13 mouse cellular contexts compared by ENCODE assay signal in genomic region chr7:16729563-16729962, GRCm38 (mm10). TPM values are rescaled to one million over a fixed set of nuclear protein-coding genes. Genes with fewer than 3 reads are reported as not detected.
DNase-seq lines count a peak whose midpoint lies in the region; ATAC-seq lines count a peak whose summit lies in the region.
"Not testable (repeated sequence)": the region's sequence is repeated elsewhere in the genome, so short reads cannot be mapped to it uniquely, and the experiment has no call there.
"Had no signal": no experiment of that assay in that cellular context is flagged by ENCODE, and none has a peak within 500 bp of the region (broad histone marks: within the 10 kb centered on the region; RNA-seq: fewer than 3 reads in every experiment).

No protein-coding gene starts in this region.

- peak overlapping the region; percentile 40 for H3K4me2 ChIP-seq in hindbrain, embryonic 15.5 days
- H3K4me2 ChIP-seq in liver, embryonic 15.5 days: peak overlapping the region; percentile 29
- H3K4me2 ChIP-seq in midbrain, embryonic 12.5 days (replicated peaks): peak overlapping the region; percentile 22; the same call in 1 of the 2 replicates
- peak overlapping the region; percentile 37 for H3K4me2 ChIP-seq in stomach, embryonic 16.5 days (ENCODE audit: low read depth, low read length)

- peak; percentile 41 for ATAC-seq in granulocyte monocyte progenitor cell, adult 5-6 weeks (replicated peaks; ENCODE audit: poor library complexity, severe bottlenecking)
- peak; percentile 54 for ATAC-seq in hindbrain, embryonic 15.5 days (ENCODE audit: low FRiP score, low read depth)
- not testable (repeated sequence) for ATAC-seq in liver, embryonic 15.5 days (ENCODE audit: insufficient read depth); midbrain, embryonic 12.5 days (ENCODE audit: low FRiP score, low read depth)
- peak; percentile 56; the same call in 1 of the 2 replicates for ATAC-seq in stomach, embryonic 16.5 days (ENCODE audit: insufficient read depth, low FRiP score)

- not testable (repeated sequence) for H3K36me3 ChIP-seq in hindbrain, embryonic 15.5 days; liver, embryonic 15.5 days (replicated peaks); midbrain, embryonic 12.5 days; stomach, embryonic 16.5 days (ENCODE audit: control insufficient read depth, insufficient read depth, low read length)

- H3K4me1 ChIP-seq in hindbrain, embryonic 15.5 days (replicated peaks); midbrain, embryonic 12.5 days; stomach, embryonic 16.5 days (ENCODE audit: control insufficient read depth, insufficient read depth, low read length): not testable (repeated sequence)
- peaks cover 16% of the 10 kb centered on the region for H3K4me1 ChIP-seq in liver, embryonic 15.5 days (replicated peaks)

- DNase-seq in ES-CJ7 (ENCODE audit: low read depth, low spot score): peak; percentile 69
- peak; percentile 78 for DNase-seq in embryo, embryonic 11 days
- DNase-seq in kidney, postnatal 14 days: peak; percentile 36

- not testable (repeated sequence) for H3K27ac ChIP-seq in hindbrain, embryonic 15.5 days (replicated peaks); liver, embryonic 15.5 days (replicated peaks); midbrain, embryonic 12.5 days (replicated peaks); stomach, embryonic 16.5 days (ENCODE audit: low read length)

- not testable (repeated sequence) for H3K27me3 ChIP-seq in hindbrain, embryonic 15.5 days; liver, embryonic 15.5 days; midbrain, embryonic 12.5 days; stomach, embryonic 16.5 days (ENCODE audit: control insufficient read depth, insufficient read depth, low read length)

- H3K9me3 ChIP-seq in hindbrain, embryonic 15.5 days; liver, embryonic 15.5 days (replicated peaks); midbrain, embryonic 12.5 days; stomach, embryonic 16.5 days (replicated peaks; ENCODE audit: control insufficient read depth, low read length): not testable (repeated sequence)

- not testable (repeated sequence) for H3K9ac ChIP-seq in hindbrain, embryonic 15.5 days; liver, embryonic 15.5 days; midbrain, embryonic 12.5 days (replicated peaks); stomach, embryonic 16.5 days (ENCODE audit: low read length)

- not testable (repeated sequence) for H3K4me3 ChIP-seq in hindbrain, embryonic 15.5 days; liver, embryonic 15.5 days (replicated peaks); midbrain, embryonic 12.5 days
- 0 out of 2 replicates have a peak overlapping the region, but pooled peaks have one; percentile 9 for H3K4me3 ChIP-seq in stomach, embryonic 16.5 days (replicated peaks; ENCODE audit: low read length)

- 8% methylated on average over 7 of the region's 7 CpGs for WGBS in hindbrain, embryonic 15.5 days
- WGBS in liver, embryonic 15.5 days (ENCODE audit: insufficient replicate concordance): 1% methylated on average over 7 of the region's 7 CpGs
- 12% methylated on average over 7 of the region's 7 CpGs for WGBS in midbrain, embryonic 12.5 days
- 2% methylated on average over 7 of the region's 7 CpGs for WGBS in stomach, embryonic 16.5 days

RNA-seq across cellular contexts. Expression of gene Ceacam9, which starts 7.8 kb away (rescaled TPM):
- total RNA-seq in granulocyte monocyte progenitor cell, adult 5-6 weeks (2014; fragmentation: Nextera tagmentation): not detected in 2 replicates
- total RNA-seq in granulocyte monocyte progenitor cell, adult 5-6 weeks (2017): not detected in 2 replicates
- polyA plus RNA-seq in hindbrain, embryonic 15.5 days (2015; fragmentation: Nextera tagmentation; extraction: Ambion mirVana): 0.14 TPM in 1 of 2 replicates, not detected in the other
- not detected in 2 replicates for polyA plus RNA-seq in liver, embryonic 15.5 days (2015; fragmentation: Nextera tagmentation; extraction: Ambion mirVana)
- polyA plus RNA-seq in midbrain, embryonic 12.5 days (2016; fragmentation: Nextera tagmentation; extraction: Ambion mirVana): not detected in 2 replicates
- not detected in 2 replicates for polyA plus RNA-seq in stomach, embryonic 16.5 days (2015; fragmentation: Nextera tagmentation; extraction: Ambion mirVana)
- total RNA-seq: adrenal gland, postnatal 4 days; hematopoietic stem cell, adult 5-6 weeks had no signal
- polyA plus RNA-seq: G1E, myocyte had no signal

RNA-seq across cellular contexts. Expression of gene Ap2s1, which starts 8.6 kb away (rescaled TPM):
- total RNA-seq in granulocyte monocyte progenitor cell, adult 5-6 weeks (2014; fragmentation: Nextera tagmentation): 141 and 168 TPM in 2 replicates
- 102 and 128 TPM in 2 replicates for total RNA-seq in granulocyte monocyte progenitor cell, adult 5-6 weeks (2017)
- 444 and 451 TPM in 2 replicates for polyA plus RNA-seq in hindbrain, embryonic 15.5 days (2015; fragmentation: Nextera tagmentation; extraction: Ambion mirVana)
- polyA plus RNA-seq in liver, embryonic 15.5 days (2015; fragmentation: Nextera tagmentation; extraction: Ambion mirVana): 162 and 176 TPM in 2 replicates
- 278 and 285 TPM in 2 replicates for polyA plus RNA-seq in midbrain, embryonic 12.5 days (2016; fragmentation: Nextera tagmentation; extraction: Ambion mirVana)
- polyA plus RNA-seq in stomach, embryonic 16.5 days (2015; fragmentation: Nextera tagmentation; extraction: Ambion mirVana): 229 and 231 TPM in 2 replicates

RNA-seq across cellular contexts. Expression of gene Slc1a5, which starts 51.6 kb away (rescaled TPM):
- total RNA-seq in granulocyte monocyte progenitor cell, adult 5-6 weeks (2014; fragmentation: Nextera tagmentation): 110 and 118 TPM in 2 replicates
- 46.4 and 47.2 TPM in 2 replicates for total RNA-seq in granulocyte monocyte progenitor cell, adult 5-6 weeks (2017)
- 11.6 and 13.7 TPM in 2 replicates for polyA plus RNA-seq in hindbrain, embryonic 15.5 days (2015; fragmentation: Nextera tagmentation; extraction: Ambion mirVana)
- polyA plus RNA-seq in liver, embryonic 15.5 days (2015; fragmentation: Nextera tagmentation; extraction: Ambion mirVana): 120 and 144 TPM in 2 replicates
- 33.3 and 33.6 TPM in 2 replicates for polyA plus RNA-seq in midbrain, embryonic 12.5 days (2016; fragmentation: Nextera tagmentation; extraction: Ambion mirVana)
- polyA plus RNA-seq in stomach, embryonic 16.5 days (2015; fragmentation: Nextera tagmentation; extraction: Ambion mirVana): 43.1 and 46.6 TPM in 2 replicates

RNA-seq across cellular contexts. Expression of gene Ceacam15, which starts 54.1 kb away (rescaled TPM):
- total RNA-seq in granulocyte monocyte progenitor cell, adult 5-6 weeks (2014; fragmentation: Nextera tagmentation): not detected in 2 replicates
- not detected in 2 replicates for total RNA-seq in granulocyte monocyte progenitor cell, adult 5-6 weeks (2017)
- polyA plus RNA-seq in hindbrain, embryonic 15.5 days (2015; fragmentation: Nextera tagmentation; extraction: Ambion mirVana): not detected in 2 replicates
- not detected in 2 replicates for polyA plus RNA-seq in liver, embryonic 15.5 days (2015; fragmentation: Nextera tagmentation; extraction: Ambion mirVana)
- not detected in 2 replicates for polyA plus RNA-seq in midbrain, embryonic 12.5 days (2016; fragmentation: Nextera tagmentation; extraction: Ambion mirVana)
- polyA plus RNA-seq in stomach, embryonic 16.5 days (2015; fragmentation: Nextera tagmentation; extraction: Ambion mirVana): not detected in 2 replicates
- total RNA-seq: adrenal gland, postnatal 4 days; hematopoietic stem cell, adult 5-6 weeks; left cerebral cortex, adult 8-10 months had no signal
- polyA plus RNA-seq: G1E, myocyte had no signal
